Mouse (Mus musculus) embryonic facial prominence, embryonic 13.5 days (tissue): ENCODE measurements around the gene Med1. TPM values are rescaled to one million over a fixed set of nuclear protein-coding genes. Genes with fewer than 3 reads are reported as not detected.
"Not testable (repeated sequence)": the region's sequence is repeated elsewhere in the genome, so short reads cannot be mapped to it uniquely, and the experiment has no call there.

Experiments used
- ATAC-seq: fragments of 200-750 bp; cut with Nextera tagmentation; 2 replicates; pipeline ENCODE4 v1.8.0; 2017; ENCODE audit warnings: low read depth; ENCODE audit not compliant: insufficient number of reproducible peaks, insufficient read depth, low FRiP score, low TSS enrichment
- H3K27ac ChIP-seq: fragments of 300-500 bp; sonication (generic); 2 replicates; pipeline ENCODE4 v1.5.1; 2015; ENCODE audit warnings: moderate library complexity, mild to moderate bottlenecking, inconsistent platforms
- H3K27me3 ChIP-seq: fragments of 300-500 bp; sonication (generic); 2 replicates; pipeline ENCODE4 v1.6.1; 2015; ENCODE audit warnings: mild to moderate bottlenecking, inconsistent platforms
- H3K36me3 ChIP-seq: fragments of 300-500 bp; sonication (generic); 2 replicates; pipeline ENCODE4 v1.6.1; 2015; ENCODE audit warnings: mild to moderate bottlenecking, inconsistent platforms
- H3K4me1 ChIP-seq: fragments of 300-500 bp; sonication (generic); 2 replicates; pipeline ENCODE4 v1.6.1; 2015; ENCODE audit warnings: inconsistent platforms
- H3K4me2 ChIP-seq: fragments of 300-500 bp; sonication (generic); 2 replicates; pipeline ENCODE4 v1.6.1; 2015; ENCODE audit warnings: moderate library complexity, mild to moderate bottlenecking, inconsistent platforms
- H3K4me3 ChIP-seq: fragments of 300-500 bp; sonication (generic); 2 replicates; pipeline ENCODE4 v1.5.1; 2015; ENCODE audit warnings: mild to moderate bottlenecking, inconsistent platforms
- H3K9ac ChIP-seq: fragments of 300-500 bp; sonication (generic); 2 replicates; pipeline ENCODE4 v1.6.1; 2015; ENCODE audit warnings: mild to moderate bottlenecking, inconsistent platforms
- H3K9me3 ChIP-seq: fragments of 300-500 bp; sonication (generic); 2 replicates; pipeline ENCODE4 v1.6.1; 2016; ENCODE audit warnings: inconsistent platforms
- whole genome bisulfite sequencing: fragments of 180-500 bp; shearing (Covaris S2); methylation state at CpG from one replicate; pipeline ENCODE4 v1.1.7; 2015; ENCODE audit warnings: mixed read lengths; 5-methylcytosine and 5-hydroxymethylcytosine counted together
- polyA plus RNA-seq: library from polyadenylated mRNA; unstranded; fragments of >200 nt; fragmentation: Nextera tagmentation; extraction: Ambion mirVana; gene quantifications from 2 replicates; pipeline ENCODE4 v1.2.1, GENCODE M21; 2015

Gene Med1
- 78.3 and 78.4 TPM in 2 replicates for polyA plus RNA-seq

DNA sequence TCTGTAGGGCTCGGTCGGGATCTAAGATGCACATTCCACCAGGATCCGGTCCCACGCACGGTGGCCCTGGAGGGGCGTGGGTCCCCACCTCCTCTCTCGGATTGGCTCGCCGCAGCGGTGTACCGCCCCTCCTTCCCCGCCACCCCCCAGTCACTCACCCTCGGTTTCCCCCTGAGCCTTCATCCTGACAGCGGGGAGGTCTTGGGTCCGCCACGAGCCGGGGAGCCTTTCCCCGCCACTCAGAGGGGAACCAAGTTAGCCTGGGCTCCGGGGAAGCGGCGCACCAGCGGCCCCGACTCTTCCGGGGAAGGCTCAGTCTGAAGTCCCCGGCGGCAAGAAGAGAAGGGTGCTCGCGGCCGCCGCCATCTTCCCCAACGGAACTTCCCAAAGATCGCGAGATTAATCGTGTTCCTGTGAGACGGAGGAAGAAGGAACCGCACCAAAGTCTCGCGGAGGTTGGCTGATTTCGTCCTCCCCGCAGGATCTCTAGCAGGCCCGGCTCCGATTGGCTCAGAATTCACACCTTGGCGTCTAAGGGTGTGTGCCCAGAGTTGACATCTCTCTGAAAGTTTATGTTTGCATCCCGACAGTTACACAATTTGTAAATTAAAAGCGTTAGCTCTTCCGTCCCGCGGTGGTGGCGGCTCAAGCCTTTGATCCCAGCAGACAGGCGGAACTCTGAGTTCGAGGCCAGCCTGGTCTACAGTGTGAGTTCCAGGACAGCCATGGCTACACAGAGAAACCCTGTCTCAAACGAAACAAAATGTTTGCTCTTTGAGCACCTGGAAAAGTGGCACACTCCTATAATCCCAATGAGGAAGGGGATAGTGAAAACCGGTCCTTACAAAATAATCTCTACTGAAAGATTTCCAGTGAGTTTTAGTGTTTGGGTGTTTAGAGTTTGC, at the start of gene Med1:
Med1 (minus strand) TSS at position 393 of the 905 bp plus-strand sequence.
- Histone ChIP-seq H3K4me1 (peaks cover 15% of the 10 kb centered on the region), H3K27ac (peak within 1 kb of the TSS; percentile 96)
- under 1% methylated on average over 53 of the region's 53 CpGs for WGBS

DNA sequence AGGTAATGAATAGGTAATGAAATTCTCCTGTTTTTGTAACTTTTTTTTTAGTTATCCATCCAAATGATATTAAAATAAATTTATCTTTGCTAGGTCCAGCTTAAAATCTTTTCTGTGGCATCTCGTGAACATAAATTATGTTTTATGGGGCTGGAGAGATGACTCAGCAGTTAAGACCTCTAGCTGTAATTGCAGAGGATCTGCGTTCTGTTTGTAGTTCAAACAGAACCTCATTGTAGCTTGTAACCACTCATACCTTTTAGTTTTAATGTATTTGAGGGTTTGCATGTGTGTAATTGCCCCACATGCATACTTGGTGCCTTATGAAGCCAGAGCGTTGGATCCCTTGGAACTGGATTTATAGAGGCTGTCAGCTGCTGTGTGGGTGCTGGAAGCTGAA, 45.9 kb upstream of the Med1 start:
- 92% methylated on average over 3 of the region's 3 CpGs for WGBS
- ATAC-seq, result no peak
- H3K9ac ChIP-seq, result no peak overlapping the region
- no peak overlapping the region for H3K27ac ChIP-seq
- no peaks in the 10 kb centered on the region for H3K4me1 ChIP-seq
- no peak overlapping the region for H3K4me2 ChIP-seq
- no peaks in the 10 kb centered on the region for H3K9me3 ChIP-seq
- H3K36me3 ChIP-seq, result peaks cover 82% of the 10 kb centered on the region
- no peaks in the 10 kb centered on the region for H3K27me3 ChIP-seq
- H3K4me3 ChIP-seq, result no peak overlapping the region

More for the DNA sequence above, at the start of gene Med1:
- H3K36me3 ChIP-seq, result peaks cover 21% of the 10 kb centered on the region
- peak within 1 kb of the TSS; percentile 81 for H3K4me3 ChIP-seq
- no peaks in the 10 kb centered on the region for H3K9me3 ChIP-seq
- peak; percentile 92 for ATAC-seq
- no peaks in the 10 kb centered on the region for H3K27me3 ChIP-seq
- peak within 1 kb of the TSS; percentile 93 for H3K9ac ChIP-seq
- H3K4me2 ChIP-seq, result peak within 1 kb of the TSS; percentile 76

DNA sequence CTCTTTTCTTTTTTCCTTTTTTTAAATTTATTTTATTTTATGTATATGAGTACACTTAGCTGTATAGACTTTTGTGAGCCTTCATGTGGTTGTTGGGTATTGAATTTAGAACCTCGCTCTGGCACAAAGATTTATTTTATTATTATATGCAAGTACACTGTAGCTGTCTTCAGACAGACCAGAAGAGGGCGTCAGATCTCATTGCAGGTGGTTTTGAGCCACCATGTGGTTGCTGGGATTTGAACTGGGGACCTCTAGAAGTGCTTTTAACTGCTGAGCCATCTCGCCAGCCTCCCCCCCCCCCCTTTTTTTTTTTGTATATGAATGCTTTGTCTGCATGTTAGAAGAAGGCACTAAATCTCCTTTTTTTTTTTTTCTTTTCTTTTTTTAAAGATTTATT, 45.3 kb upstream of the Med1 start:
- Histone ChIP-seq H3K4me2 (no peak overlapping the region), H3K9me3 (no peaks in the 10 kb centered on the region), H3K4me3 (no peak overlapping the region), H3K9ac (no peak overlapping the region), H3K36me3 (peaks cover 81% of the 10 kb centered on the region), H3K4me1 (no peaks in the 10 kb centered on the region), H3K27ac (no peak overlapping the region), H3K27me3 (no peaks in the 10 kb centered on the region)
- 72% methylated on average over 2 of the region's 3 CpGs for WGBS
- no peak for ATAC-seq

DNA sequence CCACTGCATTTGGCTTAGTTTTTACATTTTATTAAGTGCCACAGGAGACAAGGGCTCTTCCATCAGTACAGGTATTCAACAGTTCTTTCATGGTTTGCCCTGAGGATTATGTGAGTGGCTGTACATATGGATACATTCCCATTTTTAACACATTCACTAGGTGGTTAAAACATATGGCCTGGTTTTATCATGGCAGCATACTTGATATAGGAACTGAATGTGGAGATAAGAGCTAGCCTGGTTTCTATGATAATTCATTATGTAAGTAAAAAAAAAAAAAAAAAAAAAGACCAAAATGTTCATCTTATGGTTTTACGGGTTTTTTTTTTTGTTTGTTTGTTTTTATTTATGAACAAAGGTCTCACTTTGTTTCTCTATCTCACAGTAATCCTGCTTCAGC, 33.3 kb upstream of the Med1 start:
- Histone ChIP-seq H3K27ac (no peak overlapping the region), H3K27me3 (no peaks in the 10 kb centered on the region), H3K9me3 (no peaks in the 10 kb centered on the region), H3K4me3 (no peak overlapping the region), H3K4me1 (no peaks in the 10 kb centered on the region), H3K4me2 (no peak overlapping the region), H3K36me3 (peaks cover 75% of the 10 kb centered on the region), H3K9ac (no peak overlapping the region)
- ATAC-seq, result no peak
- 89% methylated on average over 1 of the region's 1 CpGs for WGBS

DNA sequence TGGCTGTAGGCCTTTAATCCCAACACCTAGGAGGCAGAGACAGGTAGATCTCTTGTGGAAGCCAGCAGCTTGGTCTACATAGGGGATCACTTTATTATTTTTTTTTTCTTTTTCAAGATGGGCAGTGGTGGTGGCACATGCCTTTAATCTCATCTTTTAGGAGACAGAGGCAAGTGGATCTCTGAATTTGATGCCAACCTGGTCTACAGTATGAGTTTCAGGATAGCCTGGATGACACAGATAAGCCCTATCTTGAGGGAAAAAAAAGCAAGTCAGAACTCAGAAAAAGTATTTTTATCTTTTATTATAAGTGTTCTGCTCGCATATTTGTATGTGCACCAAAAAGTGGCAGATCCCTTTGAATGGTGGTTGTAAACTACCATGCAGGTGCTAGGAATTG, 20.2 kb upstream of the Med1 start:
- H3K27ac ChIP-seq, result no peak overlapping the region
- 91% methylated on average over 1 of the region's 1 CpGs for WGBS
- ATAC-seq, result no peak
- H3K4me1 ChIP-seq, result no peaks in the 10 kb centered on the region; the same call in 1 of the 2 replicates
- H3K9ac ChIP-seq, result no peak overlapping the region
- no peaks in the 10 kb centered on the region for H3K9me3 ChIP-seq
- peaks cover 79% of the 10 kb centered on the region for H3K36me3 ChIP-seq
- no peak overlapping the region for H3K4me3 ChIP-seq
- no peak overlapping the region for H3K4me2 ChIP-seq
- H3K27me3 ChIP-seq, result no peaks in the 10 kb centered on the region

DNA sequence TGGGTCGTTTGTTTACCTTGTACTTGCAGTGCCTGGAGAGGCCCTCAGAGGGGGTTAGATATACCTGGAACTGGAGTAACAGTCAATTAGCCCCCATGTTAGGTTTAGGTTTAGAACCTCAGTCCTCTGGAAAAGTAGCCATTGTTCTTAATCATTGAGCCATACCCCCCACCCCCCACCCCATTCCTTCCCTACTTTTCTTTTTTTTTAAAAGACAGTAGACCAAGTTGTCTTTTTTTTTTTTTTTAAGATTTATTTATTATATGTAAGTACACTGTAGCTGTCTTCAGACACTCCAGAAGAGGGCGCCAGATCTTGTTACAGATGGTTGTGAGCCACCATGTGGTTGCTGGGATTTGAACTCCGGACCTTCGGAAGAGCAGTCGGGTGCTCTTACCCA, 16.6 kb upstream of the Med1 start:
- H3K27me3 ChIP-seq, H3K4me2 ChIP-seq, H3K4me3 ChIP-seq, H3K27ac ChIP-seq, H3K9ac ChIP-seq, ATAC-seq, H3K4me1 ChIP-seq, H3K9me3 ChIP-seq: not testable (repeated sequence)
- WGBS, result 83% methylated on average over 5 of the region's 5 CpGs
- H3K36me3 ChIP-seq, result peaks cover 64% of the 10 kb centered on the region

DNA sequence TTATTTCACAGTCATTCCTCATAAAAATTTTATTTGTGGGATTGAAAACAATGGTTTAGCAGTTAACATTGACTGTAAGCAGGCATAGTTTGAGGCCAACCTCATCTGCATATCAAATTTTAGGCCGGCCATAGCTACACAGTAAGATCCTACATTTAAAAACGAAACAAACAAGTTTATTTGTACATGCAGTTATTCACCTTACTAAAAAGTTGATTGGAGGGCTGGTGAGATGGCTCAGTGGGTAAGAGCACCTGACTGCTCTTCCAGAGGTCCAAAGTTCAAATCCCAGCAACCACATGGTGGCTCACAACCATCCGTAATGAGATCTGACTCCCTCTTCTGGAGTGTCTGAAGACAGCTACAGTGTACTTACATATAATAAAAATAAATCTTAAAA, 13.2 kb upstream of the Med1 start:
- H3K4me3 ChIP-seq, result peak overlapping the region; percentile 31

DNA sequence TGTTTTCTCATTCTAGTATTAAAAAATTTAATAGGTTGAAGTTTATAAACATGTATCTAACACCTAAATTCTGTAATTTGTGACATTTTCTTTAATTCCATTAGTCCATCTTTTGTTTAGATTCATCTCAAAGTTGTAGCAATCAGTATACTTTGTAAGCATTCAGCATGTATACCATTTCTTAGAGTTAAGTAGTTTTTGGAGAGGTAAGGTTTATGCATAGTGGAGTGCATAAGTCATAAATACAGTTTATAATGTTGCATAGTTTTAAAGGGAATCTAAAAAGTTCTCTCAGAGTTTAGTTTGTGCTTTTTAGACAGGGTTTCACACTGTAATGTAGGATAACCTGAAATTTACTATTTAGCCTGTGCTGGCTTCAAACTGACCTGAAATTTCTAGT, 12.4 kb upstream of the Med1 start:
- no peak for ATAC-seq
- H3K4me1 ChIP-seq, result peaks cover 15% of the 10 kb centered on the region

More for the DNA sequence above, 13.2 kb upstream of the Med1 start:
- H3K9ac ChIP-seq, ATAC-seq, H3K27me3 ChIP-seq, H3K9me3 ChIP-seq, H3K27ac ChIP-seq: not testable (repeated sequence)
- H3K36me3 ChIP-seq, result peaks cover 35% of the 10 kb centered on the region
- WGBS, result 85% methylated on average over 3 of the region's 3 CpGs
- H3K4me1 ChIP-seq, result peaks cover 15% of the 10 kb centered on the region
- H3K4me2 ChIP-seq, result peak overlapping the region; percentile 58

DNA sequence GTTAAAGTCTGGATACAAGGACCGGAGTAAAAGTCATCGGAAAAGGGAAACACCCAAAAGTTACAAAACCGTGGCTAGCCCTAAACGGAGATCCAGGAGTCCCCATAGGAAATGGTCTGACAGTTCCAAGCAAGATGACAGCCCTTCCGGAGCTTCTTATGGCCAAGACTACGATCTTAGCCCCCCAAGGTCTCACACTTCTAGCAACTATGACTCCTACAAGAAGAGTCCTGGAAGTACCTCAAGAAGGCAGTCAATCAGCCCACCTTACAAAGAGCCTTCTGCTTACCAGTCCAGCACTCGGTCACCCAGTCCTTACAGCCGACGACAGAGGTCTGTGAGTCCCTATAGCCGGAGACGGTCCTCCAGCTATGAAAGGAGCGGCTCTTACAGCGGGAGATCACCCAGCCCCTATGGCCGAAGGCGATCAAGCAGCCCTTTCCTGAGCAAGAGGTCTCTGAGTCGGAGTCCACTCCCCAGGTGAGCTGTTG, 10.9 kb upstream of the Med1 start:
- Histone ChIP-seq H3K27ac (0 out of 2 replicates have a peak overlapping the region, but pooled peaks have one; percentile 100), H3K9me3 (no peaks in the 10 kb centered on the region), H3K4me2 (peak overlapping the region; percentile 93), H3K27me3 (no peaks in the 10 kb centered on the region), H3K9ac (peak overlapping the region; percentile 100), H3K4me3 (peak overlapping the region; percentile 91), H3K4me1 (peaks cover 15% of the 10 kb centered on the region), H3K36me3 (peaks cover 14% of the 10 kb centered on the region)
- under 1% methylated on average over 16 of the region's 16 CpGs for WGBS
- no peak for ATAC-seq

More for the DNA sequence above, 12.4 kb upstream of the Med1 start:
- peak overlapping the region; percentile 58 for H3K4me2 ChIP-seq
- no peaks in the 10 kb centered on the region for H3K9me3 ChIP-seq
- no peak overlapping the region for H3K9ac ChIP-seq
- H3K4me3 ChIP-seq, result peak overlapping the region; percentile 31
- no peak overlapping the region for H3K27ac ChIP-seq
- no peaks in the 10 kb centered on the region for H3K27me3 ChIP-seq
- peaks cover 28% of the 10 kb centered on the region for H3K36me3 ChIP-seq

DNA sequence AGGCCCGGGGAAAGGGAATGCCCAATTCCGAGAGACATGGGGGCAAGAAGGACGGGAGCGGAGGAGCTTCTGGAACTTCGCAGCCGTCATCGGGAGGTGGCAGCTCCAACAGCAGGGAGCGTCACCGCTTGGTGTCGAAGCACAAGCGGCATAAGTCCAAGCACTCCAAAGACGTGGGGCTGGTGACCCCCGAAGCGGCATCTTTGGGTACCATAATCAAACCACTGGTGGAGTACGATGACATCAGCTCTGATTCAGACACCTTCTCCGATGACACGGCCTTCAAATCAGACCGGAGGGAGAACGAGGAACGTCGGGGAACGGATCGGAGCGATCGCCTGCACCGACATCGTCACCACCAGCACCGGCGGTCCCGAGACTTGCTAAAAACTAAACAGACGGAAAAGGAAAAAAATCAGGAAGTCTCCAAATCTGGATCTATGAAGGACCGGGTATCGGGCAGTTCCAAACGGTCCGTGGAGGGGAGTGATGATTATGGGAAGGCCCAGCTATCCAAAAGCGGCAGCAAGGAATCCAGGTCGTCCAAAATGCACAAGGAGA, 10.3 kb upstream of the Med1 start:
- peaks cover 15% of the 10 kb centered on the region for H3K4me1 ChIP-seq
- ATAC-seq, result no peak
- WGBS, result under 1% methylated on average over 37 of the region's 37 CpGs
- H3K27ac ChIP-seq, result peak overlapping the region; percentile 100
- H3K9me3 ChIP-seq, result no peaks in the 10 kb centered on the region
- peak overlapping the region; percentile 100 for H3K9ac ChIP-seq
- peaks cover 9% of the 10 kb centered on the region for H3K36me3 ChIP-seq
- peak overlapping the region; percentile 91 for H3K4me3 ChIP-seq
- no peaks in the 10 kb centered on the region for H3K27me3 ChIP-seq
- peak overlapping the region; percentile 93 for H3K4me2 ChIP-seq

DNA sequence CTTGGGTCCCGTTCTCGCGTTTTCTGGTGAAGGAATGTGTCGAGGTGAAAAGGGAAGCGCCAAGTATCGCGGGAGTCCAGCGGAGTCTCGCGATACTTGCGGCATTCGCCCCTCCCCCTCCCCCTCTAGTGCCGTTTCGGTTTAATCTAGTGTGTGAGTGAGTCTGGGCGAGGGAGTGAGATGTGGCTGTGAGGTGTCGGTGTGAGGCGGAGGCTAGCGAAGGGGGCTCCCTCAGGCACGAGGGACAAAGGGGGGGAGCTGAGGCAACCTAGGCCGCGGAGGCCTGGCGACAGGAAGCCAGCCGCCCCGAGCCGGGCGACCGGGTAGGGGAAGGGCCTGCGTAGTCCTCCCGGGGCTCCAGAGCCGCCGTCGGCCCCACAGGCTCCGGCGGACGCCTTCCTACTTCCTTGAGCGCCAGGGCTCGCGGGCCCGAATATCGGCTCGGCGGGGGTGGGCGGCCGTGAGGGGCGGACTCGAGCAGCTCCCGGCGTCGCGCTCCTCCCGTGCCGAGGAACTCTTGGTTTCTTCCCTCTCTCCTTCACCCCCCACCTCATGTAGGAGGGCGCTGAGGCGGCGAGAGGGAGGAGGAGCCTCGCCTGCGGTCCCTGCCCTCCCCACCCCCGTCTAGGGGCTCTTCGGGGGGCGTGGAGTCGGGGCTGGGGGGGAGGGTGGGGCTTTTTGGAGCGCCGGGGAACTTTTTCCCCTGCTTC, 9.7 kb upstream of the Med1 start, which contains the start of gene Cdk12:
Cdk12 (plus strand) TSS at position 419 of the 710 bp plus-strand sequence.
- Histone ChIP-seq H3K27ac (peak within 1 kb of the TSS; percentile 100), H3K4me2 (peak within 1 kb of the TSS; percentile 93), H3K4me3 (peak within 1 kb of the TSS; percentile 91), H3K36me3 (peaks cover 3% of the 10 kb centered on the region), H3K9me3 (no peaks in the 10 kb centered on the region), H3K9ac (peak within 1 kb of the TSS; percentile 100), H3K27me3 (no peaks in the 10 kb centered on the region), H3K4me1 (peaks cover 15% of the 10 kb centered on the region)
- WGBS, result under 1% methylated on average over 61 of the region's 63 CpGs
- peak; percentile 92 for ATAC-seq
